Mouse (Mus musculus) liver, postnatal 0 days (tissue): ENCODE measurements at regions not wholly inside any gene's neighbourhood (a gene's known extent, or its start where the extent isn't known, plus 50 kb on each side); places are given as distances from the start of the nearest gene placed in this dataset.
"Not testable (repeated sequence)": the region's sequence is repeated elsewhere in the genome, so short reads cannot be mapped to it uniquely, and the experiment has no call there.

Source experiments
- CTCF ChIP-seq: sonication (generic); IDR thresholded peaks from 2 replicates; pipeline ENCODE4 v1.5.1; 2016; ENCODE audit warnings: antibody characterized with exemption, low read depth
- EP300 ChIP-seq: IDR thresholded peaks from 2 replicates; pipeline ENCODE4 v1.6.1; 2016; ENCODE audit warnings: antibody characterized with exemption, low read depth, mild to moderate bottlenecking

GRCm38 (mm10) chr12:10554701-10555100 is 164.1 kb downstream of the Rdh14 start:
- not testable (repeated sequence) for TF ChIP-seq CTCF, EP300
